Mouse (Mus musculus): ENCODE measurements at regions not wholly inside any gene's neighbourhood (a gene's known extent, or its start where the extent isn't known, plus 50 kb on each side); places are given as distances from the start of the nearest gene placed in this dataset.

- Histone ChIP-seq H3K36me3 (replicated peaks in 1 of 2; ENCODE audit: control insufficient read depth in 1 of 2, insufficient read depth in 1 of 2, low read length in 1 of 2) (no peaks in the 10 kb centered on the region), H3K27ac (ENCODE audit: insufficient read depth, low read depth) (no peak overlapping the region), H3K4me3 (replicated peaks in 1 of 3; ENCODE audit: low read depth in 2 of 3, low read length in 2 of 3, poor library complexity in 1 of 3) (no peak overlapping the region), H3K27me3 (replicated peaks) (no peaks in the 10 kb centered on the region), H3K9ac (ENCODE audit: insufficient read depth, low read depth) (no peak overlapping the region), H3K79me2 (replicated peaks; ENCODE audit: control insufficient read depth, extremely low read depth, insufficient read depth, poor library complexity, severe bottlenecking) (no peaks in the 10 kb centered on the region), H3K4me1 (ENCODE audit: control insufficient read depth in 1 of 2, insufficient read depth in 2 of 2) (no peaks in the 10 kb centered on the region), H3K9me3 (replicated peaks; ENCODE audit: low read length) (peaks cover 2% of the 10 kb centered on the region), H3K4me2 (ENCODE audit: insufficient read depth, low read depth, poor library complexity, severe bottlenecking) (no peak overlapping the region)
- in situ Hi-C loops (cut with MboI; ENCODE audit: low pct_ligation_motif_present, low pct_unique_long_range_greater_than_20kb, low sequenced_read_pairs), result no loop called here
- dilution Hi-C loops (cut with MboI; ENCODE audit: extremely low pct_ligation_motif_present, extremely low pct_unique_long_range_greater_than_20kb, low sequenced_read_pairs), result no loop called here
- TF ChIP-seq TBP (conservative IDR thresholded peaks at IDR 0.05; ENCODE audit: low read depth, low read length) (no peak), USF1 (IDR thresholded peaks at IDR 0.05; ENCODE audit: low read depth, low read length) (no peak), EP300 (IDR thresholded peaks at IDR 0.05; ENCODE audit: low read length) (no peak)
- DNase-seq (ENCODE audit: extremely low read depth), result no peak
Observed at GRCm38 (mm10) chr9:17642513-17642912, 649.4 kb upstream of the Chordc1 start.

GRCm38 (mm10) chr9:17645882-17646626, 645.9 kb upstream of the Chordc1 start:
- Histone ChIP-seq H3K36me3 (replicated peaks in 1 of 2; ENCODE audit: control insufficient read depth in 1 of 2, insufficient read depth in 1 of 2, low read length in 1 of 2) (no peaks in the 10 kb centered on the region), H3K9me3 (replicated peaks; ENCODE audit: low read length) (peaks cover 2% of the 10 kb centered on the region), H3K27ac (ENCODE audit: insufficient read depth, low read depth) (no peak overlapping the region), H3K9ac (ENCODE audit: insufficient read depth, low read depth) (no peak overlapping the region), H3K4me3 (replicated peaks in 1 of 3; ENCODE audit: low read depth in 2 of 3, low read length in 2 of 3, poor library complexity in 1 of 3) (no peak overlapping the region), H3K4me2 (ENCODE audit: insufficient read depth, low read depth, poor library complexity, severe bottlenecking) (no peak overlapping the region), H3K27me3 (replicated peaks) (no peaks in the 10 kb centered on the region), H3K79me2 (replicated peaks; ENCODE audit: control insufficient read depth, extremely low read depth, insufficient read depth, poor library complexity, severe bottlenecking) (no peaks in the 10 kb centered on the region), H3K4me1 (ENCODE audit: control insufficient read depth in 1 of 2, insufficient read depth in 2 of 2) (no peaks in the 10 kb centered on the region)
- dilution Hi-C loops (cut with MboI; ENCODE audit: extremely low pct_ligation_motif_present, extremely low pct_unique_long_range_greater_than_20kb, low sequenced_read_pairs) (no loop called here), in situ Hi-C loops (cut with MboI; ENCODE audit: low pct_ligation_motif_present, low pct_unique_long_range_greater_than_20kb, low sequenced_read_pairs) (no loop called here)
- no peak for TF ChIP-seq NELFE (IDR thresholded peaks at IDR 0.05; ENCODE audit: low read depth, low read length)
- TF ChIP-seq JUND (conservative IDR thresholded peaks at IDR 0.05; ENCODE audit: low read depth, low read length), result no peak
- no peak for TF ChIP-seq SMC3 (IDR thresholded peaks at IDR 0.05; ENCODE audit: low read depth, low read length)
- no peak for TF ChIP-seq ELF1 (IDR thresholded peaks at IDR 0.05; ENCODE audit: low read depth, low read length)
- no peak for TF ChIP-seq USF1 (IDR thresholded peaks at IDR 0.05; ENCODE audit: low read depth, low read length)
- TF ChIP-seq HCFC1 (IDR thresholded peaks at IDR 0.05; ENCODE audit: low read depth, low read length), result no peak
- TF ChIP-seq POLR2AphosphoS2 (IDR thresholded peaks at IDR 0.05; ENCODE audit: low read depth, low read length), result no peak
- TF ChIP-seq CHD2 (IDR thresholded peaks at IDR 0.05; ENCODE audit: low read length), result no peak
- TF ChIP-seq GABPA (IDR thresholded peaks at IDR 0.05; ENCODE audit: insufficient replicate concordance, low read depth, low read length), result no peak
- no peak for DNase-seq (ENCODE audit: extremely low read depth)

- no peak for TF ChIP-seq MYC (IDR thresholded peaks at IDR 0.05; ENCODE audit: low read depth, low read length)
- no peak for TF ChIP-seq BHLHE40 (IDR thresholded peaks at IDR 0.05; ENCODE audit: low read depth, low read length)
- TF ChIP-seq MXI1 (IDR thresholded peaks at IDR 0.05; ENCODE audit: low read depth, low read length), result no peak
- TF ChIP-seq SMC3 (IDR thresholded peaks at IDR 0.05; ENCODE audit: low read depth, low read length), result no peak
- TF ChIP-seq UBTF (IDR thresholded peaks at IDR 0.05; ENCODE audit: low read depth, low read length), result no peak
- TF ChIP-seq ZC3H11A (IDR thresholded peaks at IDR 0.05; ENCODE audit: low read depth, low read length), result no peak
- TF ChIP-seq ZKSCAN1 (IDR thresholded peaks at IDR 0.05; ENCODE audit: borderline replicate concordance, low read depth, low read length), result no peak
- TF ChIP-seq EP300 (IDR thresholded peaks at IDR 0.05; ENCODE audit: low read length), result no peak
- TF ChIP-seq NRF1 (IDR thresholded peaks at IDR 0.05; ENCODE audit: low read depth, low read length), result no peak
- no peaks in the 10 kb centered on the region for H3K36me3 ChIP-seq (replicated peaks in 1 of 2; ENCODE audit: control insufficient read depth in 1 of 2, insufficient read depth in 1 of 2, low read length in 1 of 2)
- H3K9me3 ChIP-seq (replicated peaks; ENCODE audit: low read length), result no peaks in the 10 kb centered on the region
- dilution Hi-C loops (cut with MboI; ENCODE audit: extremely low pct_ligation_motif_present, extremely low pct_unique_long_range_greater_than_20kb, low sequenced_read_pairs), result no loop called here
- in situ Hi-C loops (cut with MboI; ENCODE audit: low pct_ligation_motif_present, low pct_unique_long_range_greater_than_20kb, low sequenced_read_pairs), result no loop called here
- H3K79me2 ChIP-seq (replicated peaks; ENCODE audit: control insufficient read depth, extremely low read depth, insufficient read depth, poor library complexity, severe bottlenecking), result no peaks in the 10 kb centered on the region
- no peak overlapping the region for H3K4me3 ChIP-seq (replicated peaks in 1 of 3; ENCODE audit: low read depth in 2 of 3, low read length in 2 of 3, poor library complexity in 1 of 3)
- no peak overlapping the region for H3K27ac ChIP-seq (ENCODE audit: insufficient read depth, low read depth)
- no peaks in the 10 kb centered on the region for H3K4me1 ChIP-seq (ENCODE audit: control insufficient read depth in 1 of 2, insufficient read depth in 2 of 2)
- no peak for DNase-seq (ENCODE audit: extremely low read depth)
- no peak overlapping the region for H3K4me2 ChIP-seq (ENCODE audit: insufficient read depth, low read depth, poor library complexity, severe bottlenecking)
- H3K9ac ChIP-seq (ENCODE audit: insufficient read depth, low read depth), result no peak overlapping the region
- H3K27me3 ChIP-seq (replicated peaks), result no peaks in the 10 kb centered on the region
Observed at GRCm38 (mm10) chr9:17653818-17654217, 638.1 kb upstream of the Chordc1 start.
